Mouse (Mus musculus): ENCODE measurements at regions not wholly inside any gene's neighbourhood (a gene's known extent, or its start where the extent isn't known, plus 50 kb on each side); places are given as distances from the start of the nearest gene placed in this dataset.

- Histone ChIP-seq H3K36me3 (ENCODE audit: control insufficient read depth, insufficient read depth, low read length) (no peaks in the 10 kb centered on the region), H3K27me3 (ENCODE audit: control insufficient read depth, insufficient read depth, low read length) (no peaks in the 10 kb centered on the region), H3K4me2 (replicated peaks; ENCODE audit: low read depth, low read length) (no peak overlapping the region), H3K4me3 (ENCODE audit: low read length) (no peak overlapping the region), H3K9me3 (ENCODE audit: control insufficient read depth, low read length) (no peaks in the 10 kb centered on the region), H3K4me1 (ENCODE audit: control insufficient read depth, insufficient read depth, low read length) (no peaks in the 10 kb centered on the region), H3K9ac (ENCODE audit: low read depth, low read length) (no peak overlapping the region), H3K27ac (ENCODE audit: low read depth, low read length) (no peak overlapping the region)
- 84% methylated on average over 2 of the region's 2 CpGs for WGBS
- ATAC-seq (ENCODE audit: low FRiP score, low TSS enrichment), result no peak
Observed at GRCm38 (mm10) chr1:19754346-19754745, 545.6 kb downstream of the Tfap2b start.

- WGBS, result 87% methylated on average over 3 of the region's 3 CpGs
- H3K4me3 ChIP-seq (ENCODE audit: low read length), result no peak overlapping the region
- no peak overlapping the region for H3K4me2 ChIP-seq (replicated peaks; ENCODE audit: low read depth, low read length)
- no peaks in the 10 kb centered on the region for H3K27me3 ChIP-seq (ENCODE audit: control insufficient read depth, insufficient read depth, low read length)
- no peaks in the 10 kb centered on the region for H3K36me3 ChIP-seq (ENCODE audit: control insufficient read depth, insufficient read depth, low read length)
- H3K27ac ChIP-seq (ENCODE audit: low read depth, low read length), result no peak overlapping the region
- H3K9me3 ChIP-seq (ENCODE audit: control insufficient read depth, low read length), result no peaks in the 10 kb centered on the region
- no peak for ATAC-seq (ENCODE audit: low FRiP score, low TSS enrichment)
- H3K4me1 ChIP-seq (ENCODE audit: control insufficient read depth, insufficient read depth, low read length), result no peaks in the 10 kb centered on the region
- H3K9ac ChIP-seq (ENCODE audit: low read depth, low read length), result no peak overlapping the region
Observed at GRCm38 (mm10) chr1:19757921-19758436, 549.3 kb downstream of the Tfap2b start.

GRCm38 (mm10) chr1:19766879-19767278 is 558.2 kb downstream of the Tfap2b start:
- Histone ChIP-seq H3K4me2 (replicated peaks; ENCODE audit: low read depth, low read length) (no peak overlapping the region), H3K27ac (ENCODE audit: low read depth, low read length) (no peak overlapping the region), H3K36me3 (ENCODE audit: control insufficient read depth, insufficient read depth, low read length) (no peaks in the 10 kb centered on the region), H3K9ac (ENCODE audit: low read depth, low read length) (no peak overlapping the region), H3K4me3 (ENCODE audit: low read length) (no peak overlapping the region), H3K4me1 (ENCODE audit: control insufficient read depth, insufficient read depth, low read length) (no peaks in the 10 kb centered on the region), H3K27me3 (ENCODE audit: control insufficient read depth, insufficient read depth, low read length) (no peaks in the 10 kb centered on the region), H3K9me3 (ENCODE audit: control insufficient read depth, low read length) (no peaks in the 10 kb centered on the region)
- ATAC-seq (ENCODE audit: low FRiP score, low TSS enrichment), result no peak

GRCm38 (mm10) chr1:19772266-19772665 is 563.6 kb downstream of the Tfap2b start:
- H3K4me3 ChIP-seq (ENCODE audit: low read length), result no peak overlapping the region
- H3K4me1 ChIP-seq (ENCODE audit: control insufficient read depth, insufficient read depth, low read length), result no peaks in the 10 kb centered on the region
- H3K27me3 ChIP-seq (ENCODE audit: control insufficient read depth, insufficient read depth, low read length), result no peaks in the 10 kb centered on the region
- H3K9ac ChIP-seq (ENCODE audit: low read depth, low read length), result no peak overlapping the region
- H3K27ac ChIP-seq (ENCODE audit: low read depth, low read length), result no peak overlapping the region
- H3K36me3 ChIP-seq (ENCODE audit: control insufficient read depth, insufficient read depth, low read length), result no peaks in the 10 kb centered on the region
- no peak for ATAC-seq (ENCODE audit: low FRiP score, low TSS enrichment)
- H3K4me2 ChIP-seq (replicated peaks; ENCODE audit: low read depth, low read length), result no peak overlapping the region
- no peaks in the 10 kb centered on the region for H3K9me3 ChIP-seq (ENCODE audit: control insufficient read depth, low read length)

- Histone ChIP-seq H3K4me3 (ENCODE audit: low read length) (no peak overlapping the region), H3K4me1 (ENCODE audit: control insufficient read depth, insufficient read depth, low read length) (no peaks in the 10 kb centered on the region), H3K36me3 (ENCODE audit: control insufficient read depth, insufficient read depth, low read length) (no peaks in the 10 kb centered on the region), H3K27me3 (ENCODE audit: control insufficient read depth, insufficient read depth, low read length) (no peaks in the 10 kb centered on the region), H3K4me2 (replicated peaks; ENCODE audit: low read depth, low read length) (no peak overlapping the region), H3K27ac (ENCODE audit: low read depth, low read length) (no peak overlapping the region), H3K9me3 (ENCODE audit: control insufficient read depth, low read length) (no peaks in the 10 kb centered on the region), H3K9ac (ENCODE audit: low read depth, low read length) (no peak overlapping the region)
- no peak for ATAC-seq (ENCODE audit: low FRiP score, low TSS enrichment)
- WGBS, result 90% methylated on average over 1 of the region's 1 CpGs
Observed at GRCm38 (mm10) chr1:19774502-19774901, 565.8 kb downstream of the Tfap2b start.

GRCm38 (mm10) chr1:19777542-19777941 is 568.8 kb downstream of the Tfap2b start:
- no peak for ATAC-seq (ENCODE audit: low FRiP score, low TSS enrichment)
- Histone ChIP-seq H3K4me2 (replicated peaks; ENCODE audit: low read depth, low read length) (no peak overlapping the region), H3K27ac (ENCODE audit: low read depth, low read length) (no peak overlapping the region), H3K9me3 (ENCODE audit: control insufficient read depth, low read length) (no peaks in the 10 kb centered on the region), H3K4me1 (ENCODE audit: control insufficient read depth, insufficient read depth, low read length) (no peaks in the 10 kb centered on the region), H3K27me3 (ENCODE audit: control insufficient read depth, insufficient read depth, low read length) (no peaks in the 10 kb centered on the region), H3K9ac (ENCODE audit: low read depth, low read length) (no peak overlapping the region), H3K4me3 (ENCODE audit: low read length) (no peak overlapping the region), H3K36me3 (ENCODE audit: control insufficient read depth, insufficient read depth, low read length) (no peaks in the 10 kb centered on the region)
- WGBS, result 77% methylated on average over 1 of the region's 1 CpGs

- Histone ChIP-seq H3K36me3 (ENCODE audit: control insufficient read depth, insufficient read depth, low read length) (no peaks in the 10 kb centered on the region), H3K9ac (ENCODE audit: low read depth, low read length) (no peak overlapping the region), H3K4me1 (ENCODE audit: control insufficient read depth, insufficient read depth, low read length) (no peaks in the 10 kb centered on the region), H3K27me3 (ENCODE audit: control insufficient read depth, insufficient read depth, low read length) (no peaks in the 10 kb centered on the region), H3K9me3 (ENCODE audit: control insufficient read depth, low read length) (no peaks in the 10 kb centered on the region), H3K4me2 (replicated peaks; ENCODE audit: low read depth, low read length) (no peak overlapping the region), H3K4me3 (ENCODE audit: low read length) (no peak overlapping the region), H3K27ac (ENCODE audit: low read depth, low read length) (no peak overlapping the region)
- 80% methylated on average over 2 of the region's 2 CpGs for WGBS
- ATAC-seq (ENCODE audit: low FRiP score, low TSS enrichment), result no peak
Observed at GRCm38 (mm10) chr1:19786971-19787370, 578.3 kb downstream of the Tfap2b start.

GRCm38 (mm10) chr1:19794124-19794523 is 585.4 kb downstream of the Tfap2b start:
- WGBS, result 56% methylated on average over 2 of the region's 2 CpGs

GRCm38 (mm10) chr1:19825887-19826286 is 617.2 kb downstream of the Tfap2b start:
- Histone ChIP-seq H3K27ac (ENCODE audit: low read depth, low read length) (no peak overlapping the region), H3K27me3 (ENCODE audit: control insufficient read depth, insufficient read depth, low read length) (no peaks in the 10 kb centered on the region), H3K9ac (ENCODE audit: low read depth, low read length) (no peak overlapping the region), H3K4me3 (ENCODE audit: low read length) (no peak overlapping the region), H3K36me3 (ENCODE audit: control insufficient read depth, insufficient read depth, low read length) (no peaks in the 10 kb centered on the region), H3K9me3 (ENCODE audit: control insufficient read depth, low read length) (no peaks in the 10 kb centered on the region), H3K4me2 (replicated peaks; ENCODE audit: low read depth, low read length) (no peak overlapping the region), H3K4me1 (ENCODE audit: control insufficient read depth, insufficient read depth, low read length) (no peaks in the 10 kb centered on the region)
- no peak for ATAC-seq (ENCODE audit: low FRiP score, low TSS enrichment)
- 93% methylated on average over 3 of the region's 3 CpGs for WGBS

More at GRCm38 (mm10) chr1:19794124-19794523, 585.4 kb downstream of the Tfap2b start:
- no peaks in the 10 kb centered on the region for H3K9me3 ChIP-seq (ENCODE audit: control insufficient read depth, low read length)
- H3K4me2 ChIP-seq (replicated peaks; ENCODE audit: low read depth, low read length), result no peak overlapping the region
- H3K4me3 ChIP-seq (ENCODE audit: low read length), result no peak overlapping the region
- H3K27me3 ChIP-seq (ENCODE audit: control insufficient read depth, insufficient read depth, low read length), result no peaks in the 10 kb centered on the region
- no peak overlapping the region for H3K27ac ChIP-seq (ENCODE audit: low read depth, low read length)
- ATAC-seq (ENCODE audit: low FRiP score, low TSS enrichment), result no peak
- no peak overlapping the region for H3K9ac ChIP-seq (ENCODE audit: low read depth, low read length)
- H3K36me3 ChIP-seq (ENCODE audit: control insufficient read depth, insufficient read depth, low read length), result no peaks in the 10 kb centered on the region
- H3K4me1 ChIP-seq (ENCODE audit: control insufficient read depth, insufficient read depth, low read length), result no peaks in the 10 kb centered on the region

Data from kidney, embryonic 14.5 days (tissue).